Mouse (Mus musculus) embryonic facial prominence, embryonic 12.5 days (tissue): ENCODE results near the gene Pld3. TPM values are rescaled to one million over a fixed set of nuclear protein-coding genes. Genes with fewer than 3 reads are reported as not detected.
A peak's percentile ranks its signal among the peaks of the same experiment; 100 is the strongest.
"Not testable (repeated sequence)": the region's sequence is repeated elsewhere in the genome, so short reads cannot be mapped to it uniquely, and the experiment has no call there.

ENCODE experiments used
- ATAC-seq: fragments of 200-750 bp; cut with Nextera tagmentation; 2 replicates; pipeline ENCODE4 v1.8.0; 2017; ENCODE audit not compliant: insufficient number of reproducible peaks, insufficient read depth, low FRiP score, low TSS enrichment
- H3K27ac ChIP-seq: fragments of 300-500 bp; sonication (generic); 2 replicates; pipeline ENCODE4 v1.5.1; 2016; ENCODE audit warnings: mild to moderate bottlenecking
- H3K27me3 ChIP-seq: fragments of 300-500 bp; sonication (generic); 2 replicates; pipeline ENCODE4 v1.6.1; 2016; ENCODE audit warnings: mild to moderate bottlenecking, moderate library complexity
- H3K36me3 ChIP-seq: fragments of 300-500 bp; sonication (generic); 2 replicates; pipeline ENCODE4 v1.6.1; 2016; ENCODE audit warnings: mild to moderate bottlenecking
- H3K4me1 ChIP-seq: fragments of 300-500 bp; sonication (generic); 2 replicates; pipeline ENCODE4 v1.6.1; 2016
- H3K4me2 ChIP-seq: fragments of 300-500 bp; sonication (generic); replicated peaks from 2 replicates; pipeline ENCODE4 v1.6.1; 2016; ENCODE audit warnings: mild to moderate bottlenecking, moderate library complexity
- H3K4me3 ChIP-seq: fragments of 300-500 bp; sonication (generic); 2 replicates; pipeline ENCODE4 v1.5.1; 2016; ENCODE audit warnings: mild to moderate bottlenecking
- H3K9ac ChIP-seq: fragments of 300-500 bp; sonication (generic); 2 replicates; pipeline ENCODE4 v1.6.1; 2016; ENCODE audit warnings: mild to moderate bottlenecking, moderate library complexity
- H3K9me3 ChIP-seq: fragments of 300-500 bp; sonication (generic); 2 replicates; pipeline ENCODE4 v1.6.1; 2016; ENCODE audit warnings: mild to moderate bottlenecking, moderate library complexity
- WGBS: fragments of 180-500 bp; shearing (Covaris S2); methylation state at CpG from one replicate; pipeline ENCODE4 v1.1.7; 2016; 5-methylcytosine and 5-hydroxymethylcytosine counted together
- polyA plus RNA-seq: library from polyadenylated mRNA; unstranded; fragments of >200 nt; fragmentation: Nextera tagmentation; extraction: Ambion mirVana; gene quantifications from 2 replicates; pipeline ENCODE4 v1.2.1, GENCODE M21; 2016

The Pld3 gene
- polyA plus RNA-seq, 1 experiment from 2014 or later: 77.9 TPM

DNA sequence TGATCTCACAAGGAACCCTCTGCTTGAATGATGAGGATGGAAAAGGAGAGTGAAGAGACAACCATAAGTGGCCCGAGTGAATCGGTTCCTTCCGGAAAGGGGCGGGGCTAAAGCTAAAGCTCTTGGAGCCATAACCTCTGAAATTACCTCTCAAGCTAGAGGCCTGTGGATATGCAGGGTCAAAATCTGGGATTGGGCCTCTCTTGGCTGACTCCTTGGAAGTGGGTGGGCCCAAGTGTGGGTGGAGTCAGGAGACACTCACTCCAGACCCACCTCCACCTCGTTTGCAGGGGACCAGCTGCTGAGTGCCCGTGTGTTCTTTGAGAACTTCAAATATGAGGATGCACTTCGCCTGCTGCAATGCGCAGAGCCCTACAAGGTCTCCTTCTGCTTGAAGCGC lies 38.1 kb downstream of the Pld3 start:
- Histone ChIP-seq H3K27me3 (no peaks in the 10 kb centered on the region), H3K36me3 (peaks cover 19% of the 10 kb centered on the region; the same call in 1 of the 2 replicates), H3K9me3 (no peaks in the 10 kb centered on the region), H3K4me1 (no peaks in the 10 kb centered on the region), H3K4me2 (no peak overlapping the region), H3K9ac (no peak overlapping the region), H3K27ac (no peak overlapping the region), H3K4me3 (no peak overlapping the region)
- ATAC-seq: no peak
- 70% methylated on average over 9 of the region's 9 CpGs for WGBS

DNA sequence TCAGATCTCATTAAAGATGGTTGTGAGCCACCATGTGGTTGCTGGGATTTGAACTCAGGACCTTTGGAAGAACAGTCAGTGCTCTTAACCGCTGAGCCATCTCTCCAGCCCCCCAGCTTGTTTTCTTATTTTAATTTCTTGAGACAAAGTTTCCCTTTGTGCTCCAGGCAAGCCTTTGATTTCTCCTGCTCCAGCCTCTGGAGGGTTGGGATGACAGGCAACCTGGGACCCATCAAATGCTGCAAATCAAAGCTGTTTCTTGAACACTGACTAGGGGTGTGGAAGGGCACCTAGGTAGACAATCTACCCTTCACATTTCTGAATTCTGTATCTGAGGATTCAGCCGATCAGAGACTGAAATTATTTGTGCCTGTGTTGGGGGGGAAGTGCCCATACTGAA lies 42.2 kb downstream of the Pld3 start:
- ATAC-seq: no peak
- Histone ChIP-seq H3K4me2 (no peak overlapping the region), H3K36me3 (no peaks in the 10 kb centered on the region), H3K4me3 (no peak overlapping the region), H3K27me3 (no peaks in the 10 kb centered on the region), H3K27ac (no peak overlapping the region), H3K9me3 (no peaks in the 10 kb centered on the region), H3K9ac (no peak overlapping the region), H3K4me1 (peaks cover 9% of the 10 kb centered on the region)
- 72% methylated on average over 2 of the region's 2 CpGs for WGBS

DNA sequence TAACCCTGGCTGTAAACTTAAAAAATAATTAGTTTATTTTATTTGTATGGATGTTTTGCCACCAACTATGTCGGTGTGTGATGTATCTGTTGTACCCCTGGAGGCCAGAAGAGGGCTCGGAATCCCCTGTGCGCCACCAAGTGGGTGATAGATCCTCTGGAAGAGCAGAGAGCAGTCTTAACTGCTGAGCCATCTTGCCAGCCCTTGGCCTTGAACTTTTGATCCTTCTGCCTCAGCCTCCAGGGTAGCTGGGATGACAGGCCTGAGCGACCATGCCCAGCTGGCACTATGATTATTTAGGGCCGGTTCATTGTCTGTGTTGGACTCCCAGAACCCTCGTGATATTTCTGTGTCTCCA lies 44.4 kb downstream of the Pld3 start:
- Histone ChIP-seq H3K4me3 (peak overlapping the region; percentile 51), H3K9me3 (no peaks in the 10 kb centered on the region), H3K4me2 (peak overlapping the region; percentile 50), H3K9ac (no peak overlapping the region; the same call in 1 of the 2 replicates), H3K27ac (peak overlapping the region; percentile 98), H3K36me3 (no peaks in the 10 kb centered on the region), H3K27me3 (no peaks in the 10 kb centered on the region), H3K4me1 (peaks cover 9% of the 10 kb centered on the region)
- 21% methylated on average over 6 of the region's 6 CpGs for WGBS
- ATAC-seq: peak; percentile 9; the same call in 1 of the 2 replicates

DNA sequence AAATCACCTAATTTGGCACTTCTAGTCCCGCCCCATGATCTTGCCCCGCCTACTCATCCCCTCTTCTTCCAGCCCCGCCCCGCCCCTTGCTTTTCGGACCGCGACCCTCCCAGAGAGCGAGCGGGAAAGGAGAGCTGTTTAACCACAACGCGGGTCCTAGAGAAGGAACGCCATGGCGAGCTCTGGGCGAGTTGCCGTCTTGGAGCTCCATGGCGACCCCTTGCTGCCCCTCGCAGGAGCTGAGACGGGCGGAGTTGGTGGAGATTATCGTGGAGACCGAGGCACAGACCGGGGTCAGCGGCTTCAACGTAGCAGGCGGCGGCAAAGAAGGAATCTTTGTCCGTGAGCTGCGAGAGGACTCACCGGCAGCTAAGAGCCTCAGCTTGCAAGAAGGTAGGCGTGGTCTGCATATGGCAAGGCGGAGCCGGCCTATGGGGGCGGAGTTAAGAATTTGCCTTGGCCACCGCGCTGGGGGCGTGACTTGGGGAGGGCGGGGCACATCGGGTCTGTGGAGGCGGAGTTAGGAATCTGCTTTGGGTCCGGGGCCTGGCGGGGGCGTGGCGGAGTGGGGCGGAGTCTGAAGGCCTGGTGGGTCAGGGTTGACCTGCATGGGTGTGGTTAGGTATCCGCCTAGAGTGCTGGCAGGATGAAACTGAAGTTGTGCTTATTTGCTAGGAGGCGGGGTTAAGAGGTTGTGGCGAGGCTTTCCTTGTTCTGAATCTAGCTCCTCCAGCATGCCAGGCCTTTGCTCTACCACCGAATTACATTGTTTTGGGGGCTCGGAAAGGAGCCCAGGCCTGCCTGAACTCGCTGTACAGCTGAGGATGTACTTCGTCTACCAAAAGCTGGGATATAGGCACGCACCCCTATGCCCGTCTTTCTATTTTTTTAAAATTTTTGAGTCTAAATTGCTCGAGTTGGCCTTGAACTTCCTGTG lies 45.0 kb downstream of the Pld3 start:
- peak overlapping the region; percentile 98 for H3K27ac ChIP-seq
- H3K9ac ChIP-seq: peak overlapping the region; percentile 63
- peak overlapping the region; percentile 51 for H3K4me3 ChIP-seq
- no peaks in the 10 kb centered on the region for H3K27me3 ChIP-seq
- H3K4me2 ChIP-seq: peak overlapping the region; percentile 50
- peak; percentile 82 for ATAC-seq
- WGBS: under 1% methylated on average over 54 of the region's 54 CpGs
- no peaks in the 10 kb centered on the region for H3K9me3 ChIP-seq
- no peaks in the 10 kb centered on the region for H3K36me3 ChIP-seq
- H3K4me1 ChIP-seq: peaks cover 9% of the 10 kb centered on the region

DNA sequence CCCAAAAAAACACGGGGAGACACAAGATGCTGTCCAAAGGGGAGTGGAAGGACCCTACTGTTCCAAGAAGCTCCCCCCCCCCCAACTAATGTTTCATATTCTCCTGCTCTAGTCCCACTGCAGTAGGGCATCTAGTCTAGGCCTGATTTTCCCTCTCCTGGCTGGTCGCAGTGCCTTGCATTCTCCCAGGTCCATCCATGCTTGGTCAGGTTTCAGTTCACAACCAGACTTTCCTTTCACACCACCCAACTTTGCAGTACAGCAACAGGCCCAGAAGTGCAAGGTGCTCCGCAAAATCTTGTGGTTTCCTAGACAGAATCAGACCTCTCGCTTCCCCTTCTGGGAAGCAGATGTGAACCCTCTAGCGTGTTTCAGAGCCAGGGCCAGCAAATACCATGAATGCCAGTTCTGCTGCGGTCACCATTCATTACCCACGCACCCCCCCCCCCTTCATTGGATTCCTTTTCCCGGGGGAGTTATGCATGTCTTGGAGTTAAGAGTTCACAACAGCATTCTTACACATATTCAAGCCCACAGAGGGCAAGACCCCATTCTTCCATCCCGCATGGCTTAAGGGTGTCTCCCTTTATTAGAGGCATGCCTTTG lies 46.1 kb downstream of the Pld3 start:
- Histone ChIP-seq H3K9me3 (no peaks in the 10 kb centered on the region), H3K27me3 (no peaks in the 10 kb centered on the region), H3K9ac (no peak overlapping the region), H3K4me3 (peak overlapping the region; percentile 51), H3K36me3 (no peaks in the 10 kb centered on the region), H3K27ac (peak overlapping the region; percentile 98), H3K4me2 (peak overlapping the region; percentile 50), H3K4me1 (peaks cover 9% of the 10 kb centered on the region)
- no peak for ATAC-seq
- 42% methylated on average over 9 of the region's 9 CpGs for WGBS

DNA sequence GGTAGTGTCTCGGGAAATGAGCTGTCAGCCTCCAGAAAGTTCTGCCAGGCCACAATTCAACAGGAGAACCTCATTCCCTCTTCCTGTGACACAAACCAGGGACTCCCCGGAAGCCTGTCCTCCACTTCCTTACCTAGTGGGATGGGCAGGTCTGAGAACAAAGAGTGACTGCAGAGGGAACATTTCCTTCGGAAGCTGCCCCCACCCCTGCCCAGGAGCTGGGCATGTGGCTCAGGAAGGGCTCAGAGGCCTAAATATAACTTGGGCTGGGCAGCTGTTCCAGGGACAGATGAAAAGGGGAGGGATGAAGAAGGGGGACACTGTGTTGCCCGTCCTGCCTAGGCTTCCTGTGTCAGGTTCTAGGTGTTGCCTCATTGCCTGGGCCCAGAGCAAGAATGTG lies 51.4 kb downstream of the Pld3 start:
- no peak overlapping the region for H3K4me2 ChIP-seq
- H3K36me3 ChIP-seq: no peaks in the 10 kb centered on the region
- H3K9me3 ChIP-seq: no peaks in the 10 kb centered on the region
- H3K4me3 ChIP-seq: no peak overlapping the region
- no peak for ATAC-seq
- H3K9ac ChIP-seq: no peak overlapping the region
- H3K4me1 ChIP-seq: peaks cover 5% of the 10 kb centered on the region
- H3K27me3 ChIP-seq: no peaks in the 10 kb centered on the region
- 72% methylated on average over 4 of the region's 4 CpGs for WGBS
- H3K27ac ChIP-seq: no peak overlapping the region

DNA sequence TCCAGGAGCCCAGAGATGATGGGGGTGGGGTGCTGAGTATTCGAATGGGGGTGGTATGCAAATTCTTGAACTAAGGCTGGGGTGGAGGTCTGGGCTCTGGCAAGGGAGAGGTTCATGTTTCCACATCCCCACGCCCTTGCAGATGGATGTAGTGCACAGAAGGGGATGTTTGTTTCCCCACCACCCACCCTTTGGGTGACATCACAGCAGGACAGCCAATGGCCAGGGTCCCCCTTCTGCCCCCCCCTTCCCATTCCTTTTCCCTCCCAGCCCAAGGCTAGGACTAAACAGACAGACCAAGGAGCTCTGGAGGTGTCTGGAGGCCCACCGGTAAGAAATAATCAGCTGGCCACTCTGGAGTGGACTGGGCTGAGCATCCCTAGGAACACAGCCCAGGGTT lies 54.0 kb downstream of the Pld3 start, which contains the start of gene Prx:
Gene Prx (plus strand): TSS at position 289 of the 400 bp plus-strand sequence.
- Histone ChIP-seq H3K36me3 (no peaks in the 10 kb centered on the region), H3K9me3 (no peaks in the 10 kb centered on the region), H3K27ac (no peak within 1 kb of the TSS), H3K27me3 (no peaks in the 10 kb centered on the region), H3K4me3 (no peak within 1 kb of the TSS), H3K9ac (no peak within 1 kb of the TSS), H3K4me1 (peaks cover 3% of the 10 kb centered on the region; the same call in 1 of the 2 replicates), H3K4me2 (no peak within 1 kb of the TSS)
- whole genome bisulfite sequencing: 24% methylated on average over 3 of the region's 3 CpGs
- no peak for ATAC-seq

DNA sequence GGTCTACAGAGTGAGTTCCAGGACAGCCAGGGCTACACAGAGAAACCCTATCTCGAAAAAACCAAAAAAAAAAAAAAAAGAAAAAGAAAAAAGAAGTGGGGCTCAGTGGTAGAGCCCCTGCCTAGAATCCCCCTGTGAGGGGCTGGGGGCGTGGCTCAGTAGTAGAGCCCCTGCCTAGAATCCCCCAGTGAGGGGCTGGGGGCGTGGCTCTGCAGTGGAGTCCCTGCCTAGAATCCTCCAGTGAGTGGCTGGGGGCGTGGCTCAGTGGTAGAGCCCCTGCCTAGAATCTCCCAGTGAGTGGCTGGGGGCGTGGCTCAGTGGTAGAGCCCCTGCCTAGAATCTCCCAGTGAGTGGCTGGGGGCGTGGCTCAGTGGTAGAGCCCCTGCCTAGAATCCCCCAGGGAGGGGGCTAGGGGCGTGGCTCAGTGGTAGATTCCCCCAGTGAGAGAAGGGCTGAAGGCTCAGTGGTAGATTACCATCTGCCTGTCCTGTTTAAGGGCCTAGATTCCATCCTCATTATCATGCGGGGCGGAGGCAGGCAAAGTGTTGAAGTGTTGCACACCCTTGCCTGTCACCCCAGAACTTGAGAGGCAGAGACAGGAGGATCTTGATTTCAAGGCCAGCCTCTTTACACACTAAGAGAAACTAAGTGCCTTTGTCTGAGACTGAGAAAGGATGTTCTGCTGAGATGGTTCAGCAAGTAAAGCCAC lies 58.2 kb downstream of the Pld3 start:
- not testable (repeated sequence) for H3K4me2 ChIP-seq, ATAC-seq, H3K9me3 ChIP-seq, H3K27me3 ChIP-seq, H3K9ac ChIP-seq, H3K27ac ChIP-seq, H3K4me3 ChIP-seq, H3K36me3 ChIP-seq
- whole genome bisulfite sequencing: 87% methylated on average over 9 of the region's 9 CpGs
- peaks cover 12% of the 10 kb centered on the region for H3K4me1 ChIP-seq

DNA sequence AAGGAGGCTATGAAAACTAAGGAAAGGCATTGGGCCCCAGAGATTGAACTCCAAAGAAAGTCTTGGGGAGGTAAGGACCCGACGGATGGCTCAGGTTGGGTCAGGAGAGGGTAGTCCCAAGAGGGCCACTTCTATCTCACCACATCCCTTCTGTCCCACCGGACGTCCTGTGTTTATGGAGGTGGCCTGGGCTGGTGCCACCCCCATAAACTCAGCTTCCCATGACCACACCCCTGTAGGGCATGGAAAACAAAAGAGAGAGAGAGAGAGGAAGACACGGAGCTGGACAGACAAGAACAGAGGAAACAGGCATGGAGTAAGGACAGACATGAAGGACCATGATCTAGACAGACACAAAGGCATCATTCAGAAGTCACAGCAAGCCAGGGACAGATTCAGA lies 59.6 kb downstream of the Pld3 start:
- 72% methylated on average over 5 of the region's 5 CpGs for WGBS
- Histone ChIP-seq H3K9me3 (no peaks in the 10 kb centered on the region), H3K9ac (no peak overlapping the region), H3K4me1 (peaks cover 10% of the 10 kb centered on the region), H3K27me3 (no peaks in the 10 kb centered on the region), H3K27ac (no peak overlapping the region), H3K36me3 (peaks cover 5% of the 10 kb centered on the region; the same call in 1 of the 2 replicates), H3K4me2 (no peak overlapping the region), H3K4me3 (no peak overlapping the region)
- ATAC-seq: no peak

DNA sequence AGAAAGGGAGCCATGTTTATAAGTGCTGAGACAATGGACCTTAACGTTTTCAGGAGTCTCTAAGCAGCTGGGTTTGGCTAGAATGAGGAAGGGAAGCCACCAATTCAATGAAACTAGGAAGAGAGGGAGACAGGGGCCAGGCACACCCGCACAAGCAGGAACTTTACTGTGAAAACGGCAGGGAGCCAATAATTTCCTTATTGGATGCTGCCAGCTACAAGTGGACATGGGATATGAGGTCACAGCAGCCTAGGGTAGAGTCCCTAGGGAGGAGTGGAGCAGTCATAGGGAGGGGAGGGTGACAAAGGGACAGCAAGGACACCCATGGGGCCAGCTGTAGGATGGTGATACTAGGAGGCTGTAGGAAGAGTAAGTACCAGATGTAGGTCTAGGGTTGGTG lies 60.0 kb downstream of the Pld3 start:
- WGBS: 80% methylated on average over 3 of the region's 3 CpGs
- Histone ChIP-seq H3K4me3 (no peak overlapping the region), H3K27me3 (no peaks in the 10 kb centered on the region), H3K27ac (no peak overlapping the region), H3K9ac (no peak overlapping the region), H3K4me1 (peaks cover 15% of the 10 kb centered on the region), H3K9me3 (no peaks in the 10 kb centered on the region), H3K4me2 (no peak overlapping the region), H3K36me3 (peaks cover 5% of the 10 kb centered on the region; the same call in 1 of the 2 replicates)
- no peak for ATAC-seq

DNA sequence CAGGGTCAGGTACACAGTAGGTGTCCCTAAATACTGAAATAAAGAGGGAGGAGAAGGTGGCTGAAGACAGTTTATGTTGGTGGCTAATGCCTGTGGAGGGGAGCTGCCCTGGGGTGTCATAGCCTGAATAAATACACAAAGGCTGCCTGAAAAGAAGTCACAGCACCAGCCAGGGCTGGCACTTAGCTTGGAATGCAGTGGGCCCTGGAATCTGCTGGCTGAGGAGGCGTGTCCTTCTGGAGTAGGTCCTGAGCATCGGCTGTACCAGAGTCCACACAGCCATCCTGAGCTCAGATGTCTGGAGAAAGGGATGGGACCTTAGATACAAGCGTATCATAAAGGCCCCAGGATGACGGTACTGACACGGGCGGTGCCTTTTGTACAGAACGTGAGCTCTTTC lies 61.2 kb downstream of the Pld3 start:
- Histone ChIP-seq H3K4me1 (peaks cover 17% of the 10 kb centered on the region), H3K9me3 (no peaks in the 10 kb centered on the region), H3K27me3 (no peaks in the 10 kb centered on the region), H3K4me2 (no peak overlapping the region), H3K27ac (no peak overlapping the region), H3K9ac (no peak overlapping the region), H3K36me3 (peaks cover 5% of the 10 kb centered on the region; the same call in 1 of the 2 replicates), H3K4me3 (no peak overlapping the region)
- WGBS: 65% methylated on average over 7 of the region's 7 CpGs
- ATAC-seq: no peak
